Mouse (Mus musculus): ENCODE data around the gene Ntpcr.

DNA sequence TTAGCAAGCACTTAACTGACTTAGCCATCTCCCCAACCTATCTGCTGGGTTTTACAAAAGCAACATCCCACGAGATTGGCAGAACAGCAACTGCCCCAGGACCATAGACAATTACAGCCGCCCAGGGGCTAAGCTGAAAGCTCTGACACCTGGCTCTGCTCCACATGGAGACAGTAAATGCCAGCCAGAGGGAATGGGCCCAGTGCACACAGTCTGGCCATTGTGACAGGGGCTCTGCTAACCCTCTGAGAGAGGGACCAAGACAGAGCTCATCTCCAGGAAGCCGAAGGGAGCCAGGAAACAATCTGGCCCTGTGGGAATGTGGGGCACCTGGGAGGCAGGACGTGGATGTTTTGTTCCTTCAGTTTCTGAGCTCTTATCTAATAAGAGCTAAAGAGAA, 13.6 kb upstream of the Ntpcr start:
- TF ChIP-seq CTCF (IDR thresholded peaks at IDR 0.05; ENCODE audit: control insufficient read depth, insufficient read depth, low read length) (no peak), POLR2A (IDR thresholded peaks at IDR 0.05; ENCODE audit: borderline replicate concordance, control insufficient read depth, low read depth, low read length) (no peak)
